Mouse (Mus musculus): ENCODE measurements around the gene Amot.

The Amot gene

DNA sequence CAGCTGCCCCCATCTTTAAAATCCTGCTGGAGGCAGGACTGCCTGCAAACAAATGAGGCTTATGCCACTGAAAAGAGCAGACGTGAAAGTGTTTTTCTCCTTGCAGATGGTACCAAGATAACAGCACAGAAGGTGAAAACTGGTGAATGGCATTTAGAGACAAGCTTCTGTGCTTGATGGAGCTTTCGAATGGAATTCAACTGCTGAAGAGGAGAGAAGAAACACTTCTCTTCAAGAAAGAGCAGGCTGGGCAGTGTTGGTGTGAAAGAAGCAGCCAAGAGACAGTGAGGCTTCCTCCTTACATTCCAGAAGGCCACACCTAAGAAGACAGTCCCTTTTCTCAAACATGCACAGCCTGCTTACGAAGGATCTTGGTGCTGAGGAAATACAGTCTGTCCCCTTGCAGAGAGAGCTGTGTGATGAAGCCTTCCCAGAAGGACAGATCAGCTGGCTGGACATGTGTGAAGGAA is 27.2 kb downstream of the Amot start:
- DNase-seq: no peak

DNA sequence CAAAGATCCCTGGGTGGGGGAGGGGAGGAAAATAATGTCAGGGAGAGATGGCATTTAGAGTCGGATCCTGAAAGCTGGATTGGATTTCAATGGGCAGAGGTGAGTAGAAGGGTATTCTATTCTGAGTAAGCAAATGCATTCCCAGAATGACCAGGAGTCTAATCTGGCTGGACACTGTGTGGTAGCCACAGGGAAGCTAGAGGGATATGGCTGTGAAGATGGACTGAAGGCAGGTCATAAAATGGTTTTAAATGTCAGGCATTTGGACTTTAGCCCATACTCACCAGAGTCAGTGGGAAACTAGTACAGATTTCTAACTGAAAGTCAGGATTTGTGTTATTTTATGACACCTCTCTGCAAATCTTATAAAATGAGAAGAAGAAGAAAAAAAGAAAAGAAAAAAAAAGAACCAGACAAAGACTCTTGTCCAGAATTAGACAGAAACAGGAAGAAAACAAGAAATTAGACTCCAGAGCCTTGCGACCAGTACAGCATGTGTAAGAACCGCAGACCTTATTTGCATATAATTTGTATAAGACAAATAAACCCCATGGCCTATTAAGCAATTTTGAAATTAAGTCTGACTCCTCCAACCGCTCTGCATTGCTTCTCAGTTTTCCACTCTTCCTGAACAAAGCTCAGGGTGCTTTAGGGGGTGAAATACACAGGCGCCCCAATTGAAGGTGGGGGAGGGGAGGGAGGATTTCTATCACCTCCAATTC is 27.8 kb downstream of the Amot start:
- DNase-seq: peak in 1 of 2 experiments; percentile 8

DNA sequence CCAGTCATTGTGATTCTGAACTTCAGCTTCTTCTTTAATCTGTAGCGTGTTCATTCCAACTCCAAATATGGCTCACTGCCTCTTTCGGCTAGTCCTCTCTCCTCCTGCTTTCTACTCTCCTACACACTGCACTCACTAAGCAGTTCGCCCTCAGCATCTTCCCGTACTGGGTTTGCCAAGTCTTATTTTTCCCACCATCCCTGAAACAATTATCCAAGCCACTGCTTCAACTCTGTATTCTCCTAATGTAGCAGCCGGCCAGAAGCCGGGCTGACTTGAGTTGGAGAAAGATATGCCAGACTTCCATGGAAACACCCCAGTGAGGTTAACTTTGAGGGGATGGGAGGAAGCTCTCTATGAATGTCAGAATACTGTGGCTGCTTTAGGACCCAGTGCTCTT is 36.7 kb downstream of the Amot start:
- no peak for DNase-seq

DNA sequence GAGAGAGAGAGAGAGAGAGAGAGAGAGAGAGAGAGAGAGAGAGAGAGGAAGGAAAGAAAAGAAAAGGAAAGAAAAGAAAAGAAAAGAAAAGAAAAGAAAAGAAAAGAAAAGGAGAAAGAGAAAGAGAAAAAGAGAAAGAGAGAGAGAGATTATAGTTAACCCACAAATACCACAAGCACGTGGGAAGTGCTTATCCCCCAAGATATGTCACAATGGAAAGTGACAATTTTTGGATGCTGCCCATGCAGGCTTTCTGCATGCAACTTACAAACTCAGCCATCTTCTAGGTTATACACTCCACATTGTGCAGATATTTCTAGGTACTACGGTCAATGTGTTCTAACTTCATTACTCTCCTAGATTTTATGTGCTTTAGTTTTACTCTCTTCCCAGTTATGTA is 41.5 kb downstream of the Amot start:
- DNase-seq: no peak

DNA sequence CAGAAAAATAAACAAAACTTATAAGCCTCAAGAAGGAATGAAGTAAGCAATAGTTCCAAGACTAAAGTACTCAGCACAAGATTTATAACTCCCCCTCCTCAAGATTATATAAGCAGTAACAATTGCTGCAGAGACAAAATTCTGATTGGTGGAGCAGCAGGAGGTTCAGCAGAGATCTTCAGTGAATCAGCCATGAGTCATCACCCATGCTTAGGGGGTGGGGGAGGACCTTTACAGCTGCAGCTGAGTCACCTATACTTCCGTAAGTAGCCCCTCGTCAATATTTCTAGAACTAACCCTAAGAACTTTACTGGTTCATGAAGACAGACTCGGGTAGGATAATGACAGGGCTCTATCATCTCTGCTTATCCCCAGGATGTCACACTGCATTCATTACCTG is 43.6 kb downstream of the Amot start:
- no peak for DNase-seq

DNA sequence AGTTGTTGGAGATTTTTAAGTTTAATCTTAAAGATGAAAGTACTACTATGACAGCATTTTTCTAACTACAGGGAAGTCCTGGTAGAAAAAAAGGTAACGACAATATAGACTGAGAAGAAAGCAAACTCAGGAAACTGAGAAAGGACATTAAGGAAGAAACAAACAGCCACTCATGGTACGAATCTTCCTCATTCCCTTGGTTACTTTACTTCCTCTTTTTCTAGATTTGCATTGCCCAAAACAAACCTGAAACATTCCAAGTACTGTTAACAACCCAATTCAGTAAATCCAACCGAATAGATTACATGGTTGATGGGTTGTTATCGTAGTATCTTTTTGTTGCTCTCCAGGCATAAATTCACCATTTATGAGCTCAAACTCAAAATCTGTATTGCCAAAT is 48.7 kb downstream of the Amot start:
- DNase-seq: no peak

DNA sequence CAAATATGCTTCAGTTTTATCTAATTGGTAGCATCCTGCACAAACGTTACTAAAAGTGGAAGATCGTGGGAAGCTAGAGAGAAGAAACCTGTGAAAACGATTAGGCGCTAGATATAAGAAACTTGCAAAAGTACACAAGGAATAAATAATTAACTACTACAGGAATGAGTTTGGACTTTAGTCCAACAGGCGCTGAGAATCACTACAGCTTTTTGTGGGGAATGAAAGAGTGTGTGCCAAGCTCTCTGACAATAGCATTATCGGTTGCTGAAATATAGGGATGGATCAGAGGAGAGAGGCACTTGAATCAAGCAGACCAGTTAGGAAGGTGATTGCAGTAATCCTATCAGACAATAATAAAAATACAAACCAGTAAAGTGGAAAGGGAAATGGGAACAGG is 49.4 kb downstream of the Amot start:
- DNase-seq: no peak

DNA sequence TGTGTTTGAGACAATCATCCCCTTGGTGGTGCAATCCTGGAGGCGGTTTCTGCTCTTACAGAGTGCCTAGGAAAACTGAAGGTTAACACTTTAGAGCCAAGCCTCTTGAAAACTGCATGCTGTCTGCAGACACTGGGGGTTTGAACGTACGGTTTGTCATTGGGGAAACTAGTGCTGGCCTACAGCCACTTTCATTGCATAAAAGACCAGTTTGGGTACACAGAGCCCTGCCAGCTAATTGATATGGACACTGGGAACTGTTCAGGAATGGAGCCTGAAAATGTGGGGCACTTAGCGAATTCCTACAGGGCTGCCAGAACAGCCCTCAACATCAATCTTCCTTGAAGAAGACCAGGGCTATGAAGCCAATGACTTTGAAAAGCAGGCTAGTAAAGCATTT is 50.2 kb downstream of the Amot start:
- DNase-seq: no peak

DNA sequence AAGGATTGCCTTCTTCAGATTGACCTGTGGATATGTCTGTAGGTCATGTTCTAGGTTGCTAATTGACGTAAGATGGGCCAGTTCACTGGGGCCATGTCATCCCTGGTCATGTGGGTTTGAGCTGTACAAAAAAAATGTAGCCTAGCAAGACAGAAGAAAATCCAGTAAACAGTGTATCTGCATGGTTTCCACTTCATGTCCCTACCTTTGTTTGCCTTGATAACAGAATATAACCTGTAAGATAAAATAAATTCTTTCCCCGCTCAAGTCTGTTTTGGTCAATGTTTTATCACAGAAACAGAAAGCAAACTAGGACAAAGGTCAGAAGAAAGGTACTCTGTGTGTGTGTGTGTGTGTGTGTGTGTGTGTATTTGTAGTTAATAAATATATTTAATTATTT is 63.5 kb downstream of the Amot start:
- DNase-seq: no peak

DNA sequence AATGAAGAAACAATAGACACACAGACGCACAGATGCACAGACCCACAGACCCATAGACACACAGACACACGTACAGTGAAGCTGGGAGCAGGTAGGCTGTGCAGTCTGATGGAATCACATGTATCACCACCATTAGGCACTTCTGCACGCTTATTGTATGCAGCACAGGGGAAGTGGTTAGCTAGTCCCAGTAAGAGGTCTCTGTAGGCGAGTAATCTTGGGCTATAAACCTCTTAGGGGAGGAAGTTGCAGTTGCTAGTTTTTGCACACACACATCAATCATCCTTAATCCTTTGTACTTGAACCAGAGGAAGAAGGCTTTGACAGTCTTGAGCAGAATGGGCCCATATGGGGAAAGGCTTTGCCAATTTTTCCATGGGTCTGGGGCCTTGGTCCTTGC is 71.3 kb downstream of the Amot start:
- DNase-seq: no peak

DNA sequence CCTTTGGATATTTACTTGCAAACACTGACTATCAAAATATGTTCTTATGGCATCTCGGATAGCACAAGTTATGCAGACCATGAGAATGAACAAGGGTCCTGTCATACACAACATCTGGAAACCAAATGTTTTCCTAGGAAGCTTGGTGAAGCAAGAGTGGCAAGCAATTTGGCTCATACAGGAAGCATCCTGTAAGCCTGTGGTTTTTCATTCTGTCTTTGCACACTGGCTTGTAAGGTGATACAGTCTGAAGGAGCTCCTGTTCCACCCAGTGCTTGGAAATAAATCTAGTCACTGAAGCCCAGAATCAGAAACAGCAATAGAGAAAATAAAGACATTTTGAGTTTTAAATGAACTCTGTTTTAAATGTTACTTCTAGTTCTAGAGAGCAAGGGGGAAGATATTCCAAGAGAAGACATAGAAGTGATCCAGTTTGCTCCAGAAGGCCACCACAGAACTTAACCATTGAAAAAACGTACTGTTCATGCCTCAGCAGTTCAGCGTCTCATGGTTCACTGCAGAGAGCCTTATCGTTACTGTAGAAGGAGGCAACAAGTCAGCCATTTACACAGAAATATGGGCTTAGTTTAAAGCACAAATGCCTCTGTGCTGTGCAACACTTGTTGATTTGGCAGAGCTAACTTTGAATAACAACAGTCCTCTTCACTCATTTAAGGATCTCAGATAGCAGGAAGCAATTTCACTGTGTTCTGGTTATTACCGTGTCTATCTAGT is 74.0 kb downstream of the Amot start:
- DNase-seq: no peak

DNA sequence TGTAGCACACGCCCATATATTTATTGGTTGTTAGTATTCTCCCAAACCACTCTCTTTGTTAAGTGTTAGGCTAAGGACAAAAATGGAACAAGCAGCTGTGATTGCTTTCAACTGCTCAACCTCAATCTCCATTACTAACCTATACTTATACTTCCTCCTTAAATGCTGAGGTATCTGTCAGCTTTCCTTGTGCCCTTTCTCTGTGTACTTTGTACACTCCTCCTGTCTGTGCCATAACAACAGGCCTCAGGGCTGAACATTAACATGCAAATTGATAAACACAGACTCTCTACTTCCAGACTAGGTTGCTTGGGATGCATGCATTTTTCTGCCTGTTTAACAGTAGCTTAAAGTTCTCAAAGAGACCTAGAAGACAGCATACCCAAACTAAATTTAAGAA is 76.2 kb downstream of the Amot start:
- no peak for DNase-seq

DNA sequence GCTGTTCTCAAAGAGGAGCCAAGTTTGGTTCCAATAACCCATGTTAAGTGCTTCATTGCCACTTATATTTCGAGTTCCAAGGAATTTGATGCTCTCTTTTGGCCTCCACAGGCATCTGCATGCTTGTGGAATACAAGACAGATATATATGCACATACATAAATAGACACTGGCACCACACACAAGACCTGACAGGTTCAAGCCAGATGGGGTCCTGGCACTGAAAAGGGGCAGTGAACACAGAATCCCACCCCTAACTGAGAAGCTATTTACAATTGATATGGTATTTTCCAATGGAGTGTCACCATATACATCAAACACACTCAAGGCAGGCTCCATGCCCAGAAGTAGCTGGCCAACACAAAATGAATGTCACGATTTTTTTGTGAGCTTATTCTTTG is 81.0 kb downstream of the Amot start:
- DNase-seq: no peak

DNA sequence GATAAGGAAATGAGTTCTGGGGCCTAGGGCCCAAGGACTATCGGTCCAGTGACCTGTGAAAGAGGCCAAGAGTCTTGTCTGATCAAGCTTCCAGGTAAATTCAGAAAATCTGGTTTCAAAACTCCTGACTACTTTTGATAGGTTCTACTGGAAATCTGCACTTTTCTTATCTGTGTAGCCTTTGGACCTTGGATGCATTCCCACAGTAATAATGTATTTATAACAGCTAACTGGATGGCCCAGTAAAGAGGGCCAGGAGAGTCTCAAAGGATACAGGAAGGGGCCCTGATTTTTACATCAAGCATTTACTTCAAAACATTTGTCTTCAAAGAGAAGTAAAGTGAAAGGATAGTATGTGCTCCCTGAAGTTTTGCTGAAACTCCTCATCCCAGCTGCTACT is 90.7 kb downstream of the Amot start:
- no peak for DNase-seq

DNA sequence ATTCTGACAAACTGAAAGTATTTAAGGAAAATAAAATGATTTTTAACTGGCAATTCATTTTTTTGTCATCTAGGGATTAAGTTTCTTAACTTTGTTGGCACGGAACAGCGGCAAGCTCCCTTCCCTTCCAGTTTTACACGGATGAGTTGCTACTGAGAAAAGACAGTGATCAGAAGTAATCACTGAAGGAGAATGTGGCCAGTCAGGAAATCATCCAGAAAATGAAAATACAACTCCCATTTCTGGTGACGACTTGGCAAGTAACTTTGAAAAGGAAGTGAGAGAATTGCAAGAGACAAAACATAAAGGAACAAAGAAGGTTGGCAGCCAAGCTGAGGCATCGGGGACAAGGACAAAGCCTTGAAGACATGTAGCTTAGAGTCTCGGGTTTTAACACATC is 93.6 kb downstream of the Amot start:
- DNase-seq: no peak

DNA sequence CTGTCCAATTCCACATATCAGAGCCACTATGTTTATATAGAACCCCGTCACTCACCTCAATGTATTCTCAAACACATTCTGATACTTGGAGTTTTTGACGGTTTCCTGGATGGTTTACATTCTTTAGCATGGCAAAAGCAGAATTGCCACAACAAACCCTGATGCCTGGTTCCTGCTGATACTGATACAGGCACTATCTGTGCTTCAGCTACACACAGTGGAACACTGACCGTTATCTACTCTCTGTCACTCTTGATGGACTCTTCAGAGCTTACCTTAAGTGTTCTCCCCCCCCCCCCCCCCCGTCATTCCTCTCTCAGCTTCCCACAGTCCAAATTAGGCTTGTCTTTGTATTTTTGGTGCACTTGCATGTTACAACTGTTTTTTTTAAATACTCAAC is 98.9 kb downstream of the Amot start:
- no peak for DNase-seq

DNA sequence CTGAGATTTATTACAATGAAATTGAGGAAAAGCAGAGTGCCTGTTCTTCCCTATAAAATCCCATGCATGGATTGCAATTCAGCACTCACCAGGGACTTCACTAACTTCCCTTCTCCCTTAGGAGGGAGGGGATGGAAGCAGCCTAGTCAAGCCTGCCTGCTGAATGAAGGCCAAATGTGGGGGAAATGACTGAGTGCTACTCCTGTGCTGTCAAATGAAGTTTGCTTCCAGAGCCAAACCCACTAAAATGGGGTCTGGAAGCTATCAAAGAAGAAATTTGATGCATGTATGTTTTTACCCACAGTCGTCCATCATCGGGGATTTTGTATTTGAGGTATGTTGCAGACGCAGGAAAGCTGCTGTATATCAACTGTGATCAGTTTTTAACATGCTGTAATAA is 103.1 kb downstream of the Amot start:
- no peak for DNase-seq

DNA sequence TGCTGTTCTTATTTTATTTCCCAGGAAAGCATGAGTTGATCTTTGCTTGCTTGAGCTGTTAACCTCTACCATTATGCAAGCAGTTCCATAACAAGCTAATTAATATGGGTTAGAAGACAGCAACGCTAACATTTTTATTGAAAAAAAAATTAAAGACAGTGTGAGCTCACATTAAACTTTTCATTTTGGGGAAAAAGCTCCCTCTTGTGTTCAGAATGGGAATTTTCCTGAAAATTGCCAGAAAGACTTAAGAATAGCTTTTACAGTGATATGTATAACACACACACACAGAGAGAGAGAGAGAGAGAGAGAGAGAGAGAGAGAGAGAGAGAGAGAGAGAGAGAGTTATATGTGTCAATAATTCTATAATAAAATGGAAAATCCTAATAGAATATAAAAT is 105.7 kb downstream of the Amot start:
- no peak for DNase-seq

Measured in cerebellum, adult 18-20 months (tissue).